Mouse (Mus musculus) erythroblast, adult 5-6 weeks (primary cell): Measurements from ENCODE around the gene Teddm1b. TPM values are rescaled to one million over a fixed set of nuclear protein-coding genes. Genes with fewer than 3 reads are reported as not detected.
"Not testable (repeated sequence)": the region's sequence is repeated elsewhere in the genome, so short reads cannot be mapped to it uniquely, and the experiment has no call there.

Experiments
- ATAC-seq: replicated peaks from 2 replicates; pipeline ENCODE4 v1.8.0; 2016; ENCODE audit warnings: moderate number of reproducible peaks, mild to moderate bottlenecking, moderate TSS enrichment, inconsistent platforms; ENCODE audit not compliant: poor library complexity, low FRiP score, severe bottlenecking
- total RNA-seq, 2 experiments: library from RNA; stranded (forward) in 1 of 2; stranded (reverse) in 1 of 2; fragments of 150-400 nt in 1 of 2; fragments of 200-764, 138-1000 nt in 1 of 2; gene quantifications; 2 replicates each; pipeline versions ENCODE4 v1.2.3 to v1.2.4; 2015 to 2017; ENCODE audit warnings: low replicate concordance in 2 of 2

Teddm1b gene
- total RNA-seq (2015; ENCODE audit: low replicate concordance) (not detected in 2 replicates), total RNA-seq (2017; ENCODE audit: low replicate concordance) (not detected in 2 replicates)

DNA sequence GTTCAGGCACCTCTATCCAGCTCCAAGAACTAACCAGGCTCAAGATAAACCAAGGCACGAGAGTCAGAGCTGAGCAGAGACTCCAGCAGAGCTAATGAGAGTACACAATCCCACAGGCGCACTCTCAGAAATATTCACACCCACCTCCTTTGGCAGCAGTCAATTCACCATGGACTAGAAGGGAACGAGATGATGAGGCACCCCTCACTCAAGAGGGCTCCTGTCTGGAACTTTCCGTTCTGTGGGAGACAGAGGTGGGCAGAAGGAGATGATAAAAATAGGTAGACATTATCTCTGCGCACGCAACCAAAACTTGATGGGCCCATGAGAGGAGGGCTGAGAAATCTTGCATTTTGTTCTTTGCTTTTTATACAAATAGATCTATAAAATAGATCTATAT lies at the start of gene Teddm1b:
Gene Teddm1b (plus strand): TSS at position 301 of the 400 bp plus-strand sequence.
- no peak for ATAC-seq

DNA sequence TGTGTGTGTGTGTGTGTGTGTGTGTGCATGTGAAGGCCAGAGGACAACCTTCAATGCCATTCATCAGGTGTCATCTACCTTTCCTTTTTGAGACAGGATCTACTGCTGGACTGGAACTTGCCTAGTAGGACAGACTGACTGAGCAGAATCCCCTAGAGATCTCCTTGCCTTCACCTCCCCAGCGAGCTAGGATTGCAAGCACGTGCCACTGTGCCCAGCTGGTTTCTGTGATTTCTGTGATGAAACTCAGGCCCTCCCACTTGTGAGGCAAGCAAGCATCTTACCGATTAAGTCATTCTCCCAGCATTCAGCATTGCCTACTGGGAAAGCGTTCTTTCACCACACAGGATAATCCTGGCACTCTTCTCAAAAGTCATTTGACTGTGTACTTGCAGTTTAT lies 43.4 kb upstream of the Teddm1b start:
- ATAC-seq, result no peak

DNA sequence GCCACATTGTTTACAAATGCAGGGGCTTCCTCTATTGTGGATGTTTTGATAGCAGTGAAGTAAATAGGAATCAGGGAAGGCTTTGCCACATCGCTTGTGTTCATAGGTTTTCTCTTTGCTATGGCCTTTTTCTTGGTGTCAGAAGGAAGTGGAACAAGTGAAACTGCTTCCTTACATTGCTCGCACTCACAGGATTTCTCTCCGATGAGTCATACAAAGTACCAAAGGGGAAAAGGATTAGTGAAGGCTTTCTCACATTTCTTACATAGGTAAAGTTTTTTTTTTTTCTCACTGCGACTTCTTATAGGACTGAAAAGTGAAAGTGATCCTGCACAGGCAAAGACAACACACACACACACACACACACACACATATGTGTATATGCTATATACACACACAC lies 38.1 kb upstream of the Teddm1b start:
- ATAC-seq, result no peak

- ATAC-seq, result no peak
Measured at GRCm38 (mm10) chr1:153842121-153842740, 31.9 kb upstream of the Teddm1b start.

- ATAC-seq, result no peak
Measured at GRCm38 (mm10) chr1:153844042-153844441, 30.1 kb upstream of the Teddm1b start, which contains the start of gene Rgsl1. TSS of gene Rgsl1 (minus strand) at chr1:153844142.

DNA sequence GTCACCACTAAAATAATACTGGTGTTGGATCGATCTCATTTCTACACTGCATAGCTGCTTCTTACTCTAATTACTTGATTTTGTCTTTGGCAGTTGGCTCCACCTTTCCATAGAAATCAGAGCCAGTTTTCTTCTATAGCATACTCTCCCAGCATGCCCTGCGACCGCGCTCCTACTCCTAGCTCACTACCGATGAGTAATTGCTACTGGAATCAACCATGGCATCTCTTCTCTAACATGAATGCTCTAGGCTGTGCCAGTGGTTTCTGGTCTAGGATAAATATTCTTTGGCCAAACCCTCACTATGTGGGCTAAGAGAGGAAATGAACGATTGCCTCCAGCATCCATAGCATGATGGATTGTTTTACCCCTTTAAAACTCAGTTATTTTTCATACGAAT lies 27.7 kb upstream of the Teddm1b start:
- ATAC-seq, result no peak

- ATAC-seq, result peak; percentile 61
Measured at GRCm38 (mm10) chr1:153846867-153847266, 27.3 kb upstream of the Teddm1b start.

- ATAC-seq, result not testable (repeated sequence)
Measured at GRCm38 (mm10) chr1:153852696-153853095, 21.4 kb upstream of the Teddm1b start.

DNA sequence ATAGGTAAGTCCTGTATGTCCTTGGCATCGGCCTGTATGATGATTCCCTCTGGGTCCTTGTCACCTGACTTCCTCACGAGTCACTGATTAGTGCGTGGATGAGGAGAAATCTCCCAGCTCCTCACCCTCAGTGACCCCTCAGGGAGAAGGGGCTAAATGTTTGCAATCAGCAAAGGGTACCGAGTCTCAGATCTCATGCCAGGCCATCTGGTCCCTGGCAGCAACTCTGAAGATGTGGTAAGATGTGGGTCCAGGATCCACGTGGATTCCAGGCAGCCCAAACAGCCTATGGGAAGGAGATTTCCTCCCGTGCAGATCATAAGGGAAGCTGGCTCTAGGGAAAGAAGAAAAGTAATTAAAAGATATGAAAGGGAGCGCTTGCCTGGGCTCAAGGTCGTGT lies 18.2 kb upstream of the Teddm1b start:
- ATAC-seq, result no peak

GRCm38 (mm10) chr1:153880391-153880790 lies 6.2 kb downstream of the Teddm1b start:
- not testable (repeated sequence) for ATAC-seq

DNA sequence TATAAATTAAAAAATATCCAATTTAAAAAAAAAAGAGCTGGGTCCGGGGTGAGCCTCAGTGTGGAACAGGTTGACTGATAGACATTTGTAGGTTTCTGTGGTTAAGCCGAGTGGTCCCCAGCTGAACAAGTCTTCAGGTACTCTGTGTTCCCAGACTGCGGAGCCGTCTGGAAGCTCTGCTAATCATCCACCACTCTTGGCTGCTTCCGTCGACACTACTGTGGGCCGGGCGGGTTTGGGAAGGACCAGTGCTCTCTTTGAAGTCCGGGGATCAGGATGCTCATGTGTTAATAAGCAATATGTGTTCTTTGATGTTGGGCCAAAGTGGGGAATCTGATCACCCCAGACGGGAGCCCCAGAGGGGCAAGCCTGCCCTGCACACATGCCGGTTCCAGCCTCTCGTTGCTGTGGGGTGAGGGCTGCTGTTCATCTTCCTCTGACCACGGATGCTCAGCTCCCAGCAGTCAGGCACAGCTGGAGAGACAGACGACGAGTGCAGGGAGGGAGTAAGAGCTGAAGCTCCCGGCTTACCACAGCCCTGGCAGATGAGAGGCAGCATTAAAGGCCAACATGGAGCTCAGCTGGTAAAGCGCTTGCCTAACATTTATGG lies 12.0 kb downstream of the Teddm1b start:
- no peak for ATAC-seq

- no peak for ATAC-seq
Measured at GRCm38 (mm10) chr1:153890121-153890520, 16.0 kb downstream of the Teddm1b start.

GRCm38 (mm10) chr1:153891442-153891841 lies 17.3 kb downstream of the Teddm1b start, which contains the start of gene Teddm1a:
TSS of gene Teddm1a (plus strand) at chr1:153891742.
- ATAC-seq, result no peak

DNA sequence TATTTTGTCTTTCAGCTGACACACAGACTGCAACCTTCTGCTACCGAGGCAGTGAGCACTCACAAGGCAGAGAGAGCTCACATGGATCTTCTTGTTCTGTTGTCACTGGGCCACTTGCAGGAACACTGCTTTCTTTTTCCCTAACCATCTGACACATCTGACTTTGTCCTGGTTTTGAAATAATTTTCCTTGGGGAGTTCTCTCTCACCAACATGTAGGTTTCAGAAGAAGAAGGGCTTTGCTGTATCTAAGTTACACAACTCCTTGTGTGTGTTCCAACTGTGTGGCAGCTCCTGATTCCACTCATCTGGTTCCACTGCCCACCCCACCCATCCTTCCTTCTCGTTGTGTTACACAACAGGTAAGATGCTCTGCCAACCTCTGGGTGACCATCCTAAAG lies 19.6 kb downstream of the Teddm1b start:
- ATAC-seq, result no peak

DNA sequence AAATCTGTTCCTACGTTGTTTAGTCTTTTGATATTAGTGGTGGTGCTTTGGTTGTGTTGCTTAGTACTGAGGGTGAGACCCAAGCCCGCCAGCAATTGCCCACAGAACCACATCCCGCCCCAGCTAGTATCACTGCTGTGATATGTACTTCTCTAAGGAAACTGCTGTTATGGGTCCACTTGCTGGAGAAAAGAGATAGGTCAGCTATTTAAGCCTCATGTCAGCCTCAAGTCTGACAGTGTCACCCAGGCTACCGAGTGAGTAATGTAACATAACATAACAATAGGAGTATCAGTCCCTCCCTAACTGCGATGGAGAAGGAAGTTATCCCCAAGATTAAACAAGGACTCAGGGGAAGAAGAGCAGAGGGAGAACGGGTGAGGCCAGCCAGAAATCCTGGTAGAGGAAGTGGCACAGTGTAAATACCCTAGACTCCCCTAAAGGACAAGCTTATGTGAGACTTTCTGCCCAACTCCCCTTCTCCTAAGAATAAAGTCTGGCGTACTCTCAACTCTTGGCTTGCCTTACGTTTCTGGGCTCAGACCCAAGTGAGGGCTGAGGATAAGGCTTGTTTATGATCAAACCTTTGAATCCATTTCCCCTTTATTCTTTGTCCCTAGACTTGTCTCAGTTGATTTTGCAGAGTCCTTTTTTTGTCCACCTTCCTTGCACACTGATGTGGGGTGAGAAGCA lies 20.2 kb downstream of the Teddm1b start:
- ATAC-seq, result no peak

DNA sequence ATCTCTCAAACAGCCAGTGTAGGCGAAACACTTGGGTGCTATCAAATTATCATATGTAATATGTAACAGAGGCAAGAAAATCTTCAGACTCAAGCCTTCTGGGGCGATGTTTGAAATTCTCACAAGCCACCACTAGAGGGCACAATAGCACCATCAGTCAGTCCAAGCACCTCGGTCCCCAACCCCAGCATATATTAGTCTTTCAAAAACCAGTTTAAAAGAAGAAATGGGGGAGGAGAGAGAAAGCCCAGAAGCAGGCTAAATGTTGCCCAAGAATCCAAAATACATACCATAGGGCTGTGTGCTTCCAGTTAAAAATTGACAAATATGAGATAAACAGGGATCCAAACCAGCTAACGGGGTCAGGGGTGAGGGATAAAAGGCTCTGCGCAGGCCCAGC lies 20.8 kb downstream of the Teddm1b start:
- ATAC-seq, result peak; percentile 52

GRCm38 (mm10) chr1:153897196-153897595 lies 23.1 kb downstream of the Teddm1b start:
- ATAC-seq, result no peak

GRCm38 (mm10) chr1:153898989-153899730 lies 25.0 kb downstream of the Teddm1b start:
- no peak for ATAC-seq

DNA sequence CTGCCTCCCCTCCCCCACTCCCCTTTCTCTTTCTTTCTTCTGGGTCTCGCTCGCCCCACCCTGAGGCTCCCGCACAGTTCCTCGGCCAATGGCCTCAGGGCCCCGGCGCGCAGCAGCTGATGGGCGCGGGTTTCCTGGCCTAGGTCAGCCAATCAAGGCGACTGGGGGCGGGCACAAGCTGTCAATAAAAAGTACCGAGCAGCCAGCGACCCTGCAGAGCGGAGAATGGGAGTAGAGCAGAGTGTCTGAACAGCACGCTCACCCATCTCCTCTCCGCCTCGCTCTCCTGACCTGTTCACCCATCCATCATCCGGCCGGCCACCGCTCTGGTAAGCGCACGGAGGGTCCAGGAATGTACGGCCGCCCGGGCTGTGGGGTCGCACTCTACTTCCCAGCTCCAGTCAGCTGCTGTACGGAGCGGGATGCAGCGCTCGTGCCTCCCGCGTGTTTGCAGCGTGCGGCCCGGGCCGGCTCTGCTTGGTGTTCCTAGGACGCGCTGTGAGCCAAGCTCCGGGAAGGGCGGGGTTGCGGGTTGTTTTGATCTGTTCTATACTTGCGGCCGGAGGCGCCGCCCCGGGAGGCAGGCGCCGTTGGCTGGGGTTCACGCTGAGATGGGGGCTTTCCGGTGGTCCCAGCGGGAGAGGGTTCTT lies 25.7 kb downstream of the Teddm1b start, which contains the start of the genes Glul and Teddm2:
Gene Glul (plus strand): TSS at position 214 of the 650 bp plus-strand sequence.
Gene Teddm2 (minus strand): TSS at position 498 of the 650 bp plus-strand sequence.
- ATAC-seq, result peak; percentile 87
